Mouse (Mus musculus): Measurements from ENCODE around the gene Fam222b.

DNA sequence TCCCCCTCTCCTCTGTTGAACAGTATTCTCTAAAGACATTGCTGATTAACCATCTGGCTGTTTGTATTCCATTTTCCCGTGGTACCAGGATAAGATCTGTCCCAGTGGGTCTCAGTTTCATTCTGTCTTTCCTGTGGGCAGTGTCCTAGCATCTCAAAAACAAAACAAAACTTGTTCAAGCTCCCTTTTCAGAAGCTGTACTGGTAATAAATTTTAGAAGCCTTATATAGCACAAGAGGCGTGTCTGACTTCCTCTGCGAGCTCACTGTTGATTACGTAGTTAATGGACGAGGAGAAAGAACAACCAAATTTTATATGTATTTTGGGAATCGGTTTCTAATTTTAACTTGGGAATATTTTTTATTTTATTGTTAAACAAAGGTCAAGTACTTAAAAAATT lies 31.2 kb downstream of the Fam222b start:
- TF ChIP-seq CTCF (IDR thresholded peaks at IDR 0.05; ENCODE audit: extremely low read depth, insufficient read depth, insufficient read length, insufficient replicate concordance) (no peak), POLR2A (IDR thresholded peaks at IDR 0.05; ENCODE audit: low read depth, low read length) (no peak)

Measured in spleen, adult 2 months (tissue).